Mouse (Mus musculus): ENCODE data around the gene Olfr1395. TPM values are rescaled to one million over a fixed set of nuclear protein-coding genes. Genes with fewer than 3 reads are reported as not detected.
"Not testable (repeated sequence)": the region's sequence is repeated elsewhere in the genome, so short reads cannot be mapped to it uniquely, and the experiment has no call there.

Olfr1395 gene
- polyA plus RNA-seq, 1 experiment, result not detected

- TF ChIP-seq POLR2A (IDR thresholded peaks at IDR 0.05; ENCODE audit: borderline replicate concordance, extremely low read depth, low read depth, low read length), result no peak
- TF ChIP-seq CTCF (IDR thresholded peaks at IDR 0.05; ENCODE audit: insufficient read depth, low read length), result no peak
- no peak for DNase-seq
- WGBS, result 23% methylated on average over 2 of the region's 2 CpGs
- Histone ChIP-seq H3K4me3 (replicated peaks; ENCODE audit: extremely low read depth, low read depth, low read length) (no peak overlapping the region), H3K4me1 (ENCODE audit: control insufficient read depth, insufficient read depth, low read length) (no peaks in the 10 kb centered on the region)
Observed at GRCm38 (mm10) chr11:49191083-49191482, 49.0 kb downstream of the Olfr1395 start.

- whole genome bisulfite sequencing, result 85% methylated on average over 9 of the region's 9 CpGs
- DNase-seq; H3K4me1 ChIP-seq (ENCODE audit: control insufficient read depth, insufficient read depth, low read length); H3K4me3 ChIP-seq (replicated peaks; ENCODE audit: extremely low read depth, low read depth, low read length): not testable (repeated sequence)
Observed at GRCm38 (mm10) chr11:49194771-49195170, 52.7 kb downstream of the Olfr1395 start.

GRCm38 (mm10) chr11:49195819-49196322 lies 53.8 kb downstream of the Olfr1395 start:
- 44% methylated on average over 7 of the region's 7 CpGs for WGBS
- peak; percentile 14 for DNase-seq
- Histone ChIP-seq H3K4me3 (replicated peaks; ENCODE audit: extremely low read depth, low read depth, low read length) (no peak overlapping the region), H3K4me1 (ENCODE audit: control insufficient read depth, insufficient read depth, low read length) (no peaks in the 10 kb centered on the region)
- TF ChIP-seq CTCF (IDR thresholded peaks at IDR 0.05; ENCODE audit: insufficient read depth, low read length) (no peak), POLR2A (IDR thresholded peaks at IDR 0.05; ENCODE audit: borderline replicate concordance, extremely low read depth, low read depth, low read length) (no peak)

Other genes starting within 250 kb of the Olfr1395 start
- gene Gm5431, start 240.1 kb upstream of the Olfr1395 start, polyA plus RNA-seq (2012; rRNA removed), result 0.43 and 0.66 TPM in 2 replicates
- gene Psme2b, start 196.1 kb upstream of the Olfr1395 start, polyA plus RNA-seq (2012; rRNA removed), result 5.3 and 8.4 TPM in 2 replicates
- gene Olfr56, start 163.4 kb upstream of the Olfr1395 start, polyA plus RNA-seq (2012; rRNA removed), result 0.18 and 0.66 TPM in 2 replicates
- gene 9930111J21Rik1, start 162.9 kb upstream of the Olfr1395 start, polyA plus RNA-seq (2012; rRNA removed), result 7.4 and 7.6 TPM in 2 replicates
- 0.58 and 0.62 TPM in 2 replicates for gene Gm12185, start 150.0 kb upstream of the Olfr1395 start, polyA plus RNA-seq (2012; rRNA removed)
- gene Tgtp1, start 148.1 kb upstream of the Olfr1395 start, polyA plus RNA-seq (2012; rRNA removed), result 0.68 and 1.7 TPM in 2 replicates
- 3.6 and 5.3 TPM in 2 replicates for gene 9930111J21Rik2, start 91.0 kb upstream of the Olfr1395 start, polyA plus RNA-seq (2012; rRNA removed)
- 10.5 and 17.6 TPM in 2 replicates for gene Tgtp2, start 78.1 kb upstream of the Olfr1395 start, polyA plus RNA-seq (2012; rRNA removed)
- 7.4 and 12.7 TPM in 2 replicates for gene Ifi47, start 65.7 kb upstream of the Olfr1395 start, polyA plus RNA-seq (2012; rRNA removed)
- 0.17 and 0.26 TPM in 2 replicates for gene Olfr1396, start 27.4 kb upstream of the Olfr1395 start, polyA plus RNA-seq (2012; rRNA removed)
- gene Olfr1394, start 12.1 kb downstream of the Olfr1395 start, polyA plus RNA-seq (2012; rRNA removed), result not detected in 2 replicates
- 1.6 and 2.1 TPM in 2 replicates for gene Btnl9, start 44.9 kb downstream of the Olfr1395 start, polyA plus RNA-seq (2012; rRNA removed)
- gene Zfp62, start 61.0 kb downstream of the Olfr1395 start, polyA plus RNA-seq (2012; rRNA removed), result 1.5 and 3.0 TPM in 2 replicates
- 216 and 218 TPM in 2 replicates for gene Mgat1, start 101.9 kb downstream of the Olfr1395 start, polyA plus RNA-seq (2012; rRNA removed)
- gene Olfr1393, start 136.0 kb downstream of the Olfr1395 start, polyA plus RNA-seq (2012; rRNA removed), result not detected in 2 replicates
- 0.09 TPM in 1 of 2 replicates, not detected in the other for gene Olfr1392, start 143.0 kb downstream of the Olfr1395 start, polyA plus RNA-seq (2012; rRNA removed)
- not detected in 2 replicates for gene Olfr10, start 162.5 kb downstream of the Olfr1395 start, polyA plus RNA-seq (2012; rRNA removed)
- gene Olfr1391, start 180.5 kb downstream of the Olfr1395 start, polyA plus RNA-seq (2012; rRNA removed), result not detected in 2 replicates
- not detected in 2 replicates for gene Olfr1390, start 192.9 kb downstream of the Olfr1395 start, polyA plus RNA-seq (2012; rRNA removed)

Measured in lung, adult 2 months (tissue).